Mouse (Mus musculus) limb, embryonic 11.5 days (tissue): ENCODE results near the gene Gm9944. TPM values are rescaled to one million over a fixed set of nuclear protein-coding genes. Genes with fewer than 3 reads are reported as not detected.

Source experiments
- ATAC-seq: fragments of 200-750 bp; cut with Nextera tagmentation; 2 replicates; pipeline ENCODE4 v1.8.0; 2017; ENCODE audit warnings: low read depth; ENCODE audit not compliant: insufficient number of reproducible peaks, low FRiP score, low TSS enrichment
- DNase-seq: peaks from one replicate; pipeline ENCODE4 v3.0.0-alpha.2; 2015; ENCODE audit warnings: low spot score
- H3K27ac ChIP-seq: fragments of 300-500 bp; sonication (generic); replicated peaks from 2 replicates; pipeline ENCODE4 v1.5.1; 2014; ENCODE audit warnings: low read depth, mild to moderate bottlenecking, low read length
- H3K27me3 ChIP-seq: fragments of 300-500 bp; sonication (generic); 2 replicates; pipeline ENCODE4 v1.6.1; 2014; ENCODE audit warnings: mild to moderate bottlenecking, low read length, mixed read lengths; ENCODE audit not compliant: control insufficient read depth, insufficient read depth
- H3K36me3 ChIP-seq: fragments of 300-500 bp; sonication (generic); 2 replicates; pipeline ENCODE4 v1.6.1; 2014; ENCODE audit warnings: mild to moderate bottlenecking, low read length, moderate library complexity, mixed read lengths; ENCODE audit not compliant: control insufficient read depth, insufficient read depth
- H3K4me1 ChIP-seq: fragments of 300-500 bp; sonication (generic); 2 replicates; pipeline ENCODE4 v1.6.1; 2014; ENCODE audit warnings: low read length, mixed read lengths; ENCODE audit not compliant: control insufficient read depth, insufficient read depth
- H3K4me2 ChIP-seq: fragments of 300-500 bp; sonication (generic); 2 replicates; pipeline ENCODE4 v1.6.1; 2014; ENCODE audit warnings: low read depth, mild to moderate bottlenecking, moderate library complexity; ENCODE audit not compliant: severe bottlenecking
- H3K4me3 ChIP-seq: fragments of 300-500 bp; sonication (generic); 2 replicates; pipeline ENCODE4 v1.5.1; 2014; ENCODE audit warnings: low read depth, low read length
- H3K9ac ChIP-seq: fragments of 300-500 bp; sonication (generic); 2 replicates; pipeline ENCODE4 v1.6.1; 2014; ENCODE audit warnings: mild to moderate bottlenecking, low read length
- H3K9me3 ChIP-seq: fragments of 300-500 bp; sonication (generic); 2 replicates; pipeline ENCODE4 v1.6.1; 2016; ENCODE audit warnings: low read length; ENCODE audit not compliant: control insufficient read depth
- WGBS: fragments of 180-500 bp; shearing (Covaris S2); extraction: QIAGEN DNeasy Blood & Tissue Kit; methylation state at CpG from one replicate; pipeline ENCODE4 v1.1.7; 2014; 5-methylcytosine and 5-hydroxymethylcytosine counted together
- polyA plus RNA-seq: library from polyadenylated mRNA; unstranded; fragments of >200 nt; fragmentation: Nextera tagmentation; extraction: Ambion mirVana; gene quantifications from 2 replicates; pipeline ENCODE4 v1.2.1, GENCODE M21; 2014

Gene Gm9944
- polyA plus RNA-seq = not detected in 2 replicates

- Histone ChIP-seq H3K9ac (no peak within 1 kb of the TSS), H3K4me3 (no peak within 1 kb of the TSS), H3K4me2 (no peak within 1 kb of the TSS), H3K27ac (no peak within 1 kb of the TSS), H3K4me1 (no peaks in the 10 kb centered on the region), H3K27me3 (no peaks in the 10 kb centered on the region), H3K9me3 (no peaks in the 10 kb centered on the region), H3K36me3 (no peaks in the 10 kb centered on the region)
- ATAC-seq (no peak), DNase-seq (no peak)
- WGBS = 78% methylated on average over 2 of the region's 2 CpGs
Observed at GRCm38 (mm10) chr4:144453217-144453616, at the start of gene Gm9944. Gm9944 (minus strand) TSS chr4:144453317.

- Histone ChIP-seq H3K36me3 (no peaks in the 10 kb centered on the region), H3K4me1 (no peaks in the 10 kb centered on the region), H3K27ac (no peak overlapping the region), H3K4me3 (no peak overlapping the region), H3K9me3 (no peaks in the 10 kb centered on the region), H3K4me2 (no peak overlapping the region), H3K27me3 (no peaks in the 10 kb centered on the region), H3K9ac (no peak overlapping the region)
- ATAC-seq = no peak
- DNase-seq = no peak
Observed at GRCm38 (mm10) chr4:144493331-144493730, 40.2 kb upstream of the Gm9944 start.

GRCm38 (mm10) chr4:144468091-144468490, 15.0 kb upstream of the Gm9944 start:
- Histone ChIP-seq H3K27ac (no peak overlapping the region), H3K4me1 (no peaks in the 10 kb centered on the region), H3K4me2 (no peak overlapping the region), H3K9me3 (no peaks in the 10 kb centered on the region), H3K4me3 (no peak overlapping the region), H3K36me3 (no peaks in the 10 kb centered on the region), H3K27me3 (no peaks in the 10 kb centered on the region), H3K9ac (no peak overlapping the region)
- 80% methylated on average over 1 of the region's 1 CpGs for WGBS
- DNase-seq (no peak), ATAC-seq (no peak)

GRCm38 (mm10) chr4:144465206-144465605, 12.1 kb upstream of the Gm9944 start:
- DNase-seq (no peak), ATAC-seq (no peak)
- Histone ChIP-seq H3K9me3 (no peaks in the 10 kb centered on the region), H3K27me3 (no peaks in the 10 kb centered on the region), H3K36me3 (no peaks in the 10 kb centered on the region), H3K9ac (no peak overlapping the region), H3K4me3 (no peak overlapping the region), H3K27ac (no peak overlapping the region), H3K4me1 (no peaks in the 10 kb centered on the region), H3K4me2 (no peak overlapping the region)
- WGBS = 77% methylated on average over 2 of the region's 2 CpGs

GRCm38 (mm10) chr4:144463656-144464055, 10.5 kb upstream of the Gm9944 start, which contains the start of gene Aadacl3:
Aadacl3 (minus strand) TSS chr4:144463756.
- no peak within 1 kb of the TSS for H3K9ac ChIP-seq
- H3K27ac ChIP-seq = no peak within 1 kb of the TSS
- H3K9me3 ChIP-seq = no peaks in the 10 kb centered on the region
- no peak for DNase-seq
- WGBS = 75% methylated on average over 3 of the region's 3 CpGs
- ATAC-seq = no peak
- no peak within 1 kb of the TSS for H3K4me2 ChIP-seq
- no peaks in the 10 kb centered on the region for H3K4me1 ChIP-seq
- no peak within 1 kb of the TSS for H3K4me3 ChIP-seq
- H3K36me3 ChIP-seq = no peaks in the 10 kb centered on the region
- no peaks in the 10 kb centered on the region for H3K27me3 ChIP-seq

- Histone ChIP-seq H3K27me3 (no peaks in the 10 kb centered on the region), H3K9me3 (no peaks in the 10 kb centered on the region), H3K36me3 (no peaks in the 10 kb centered on the region), H3K27ac (no peak overlapping the region), H3K4me3 (no peak overlapping the region), H3K4me2 (no peak overlapping the region), H3K9ac (no peak overlapping the region), H3K4me1 (no peaks in the 10 kb centered on the region)
- DNase-seq (no peak), ATAC-seq (no peak)
- 64% methylated on average over 2 of the region's 2 CpGs for WGBS
Observed at GRCm38 (mm10) chr4:144448546-144448945, 4.6 kb downstream of the Gm9944 start.

GRCm38 (mm10) chr4:144441582-144441981, 11.5 kb downstream of the Gm9944 start:
- Histone ChIP-seq H3K9ac (no peak overlapping the region), H3K27me3 (no peaks in the 10 kb centered on the region), H3K4me1 (no peaks in the 10 kb centered on the region), H3K36me3 (no peaks in the 10 kb centered on the region), H3K9me3 (no peaks in the 10 kb centered on the region), H3K27ac (no peak overlapping the region), H3K4me2 (no peak overlapping the region), H3K4me3 (no peak overlapping the region)
- DNase-seq (no peak), ATAC-seq (no peak)
- WGBS = 64% methylated on average over 1 of the region's 1 CpGs

GRCm38 (mm10) chr4:144441095-144441494, 12.0 kb downstream of the Gm9944 start:
- H3K4me1 ChIP-seq = no peaks in the 10 kb centered on the region
- no peak for ATAC-seq
- H3K9me3 ChIP-seq = no peaks in the 10 kb centered on the region
- WGBS = 93% methylated on average over 4 of the region's 4 CpGs
- no peak overlapping the region for H3K9ac ChIP-seq
- H3K4me3 ChIP-seq = no peak overlapping the region
- no peak for DNase-seq
- H3K36me3 ChIP-seq = no peaks in the 10 kb centered on the region
- no peak overlapping the region for H3K4me2 ChIP-seq
- no peaks in the 10 kb centered on the region for H3K27me3 ChIP-seq
- no peak overlapping the region for H3K27ac ChIP-seq

GRCm38 (mm10) chr4:144438672-144439071, 14.4 kb downstream of the Gm9944 start, which contains the start of gene 1700012P22Rik:
1700012P22Rik (minus strand) TSS chr4:144438772.
- Histone ChIP-seq H3K9me3 (no peaks in the 10 kb centered on the region), H3K27ac (no peak within 1 kb of the TSS), H3K27me3 (no peaks in the 10 kb centered on the region), H3K4me2 (no peak within 1 kb of the TSS), H3K36me3 (no peaks in the 10 kb centered on the region), H3K4me3 (no peak within 1 kb of the TSS), H3K9ac (no peak within 1 kb of the TSS), H3K4me1 (no peaks in the 10 kb centered on the region)
- ATAC-seq (no peak), DNase-seq (no peak)
